Comparison of ENCODE assay signal across 34 mouse cellular contexts in genomic region chr4:41340912-41341550, GRCm38 (mm10). TPM values are rescaled to one million over a fixed set of nuclear protein-coding genes. Genes with fewer than 3 reads are reported as not detected.
DNase-seq lines count a peak whose midpoint lies in the region; ATAC-seq and TF ChIP-seq lines count a peak whose summit lies in the region.
"Had no signal": no experiment of that assay in that cellular context is flagged by ENCODE, and none has a peak within 500 bp of the region (broad histone marks: within the 10 kb centered on the region; RNA-seq: fewer than 3 reads in every experiment).

No protein-coding gene starts in this region.

- no peaks in the 10 kb centered on the region for H3K9me3 ChIP-seq in E14TG2a.4 (ENCODE audit: low read length)
- H3K9me3 ChIP-seq in stomach, postnatal 0 days (ENCODE audit: control insufficient read depth, low read length) = no peaks in the 10 kb centered on the region
- no peaks in the 10 kb centered on the region for H3K9me3 ChIP-seq in forebrain, postnatal 0 days (ENCODE audit: low read length)
- H3K9me3 ChIP-seq in neural tube, embryonic 15.5 days (replicated peaks) = no peaks in the 10 kb centered on the region
- H3K9me3 ChIP-seq: embryonic facial prominence, embryonic 10.5 days; embryonic facial prominence, embryonic 15.5 days; forebrain, embryonic 12.5 days; heart, embryonic 12.5 days; limb, embryonic 10.5 days; limb, embryonic 15.5 days; megakaryocyte, embryonic 14.5 days; midbrain, embryonic 12.5 days; neural tube, embryonic 13.5 days; stomach, embryonic 15.5 days had no signal

- no peak overlapping the region for H3K4me2 ChIP-seq in stomach, postnatal 0 days (replicated peaks; ENCODE audit: low read depth)
- no peak overlapping the region for H3K4me2 ChIP-seq in forebrain, postnatal 0 days (ENCODE audit: low read depth)
- H3K4me2 ChIP-seq in neural tube, embryonic 15.5 days = no peak overlapping the region
- H3K4me2 ChIP-seq: embryonic facial prominence, embryonic 15.5 days; forebrain, embryonic 12.5 days; heart, embryonic 12.5 days; hindbrain, embryonic 14.5 days; limb, embryonic 15.5 days; midbrain, embryonic 12.5 days; neural tube, embryonic 13.5 days; stomach, embryonic 15.5 days had no signal

- no peak for DNase-seq in left cerebral cortex, adult 2 months (ENCODE audit: extremely low spot score in 1 of 2, low spot score in 2 of 2)
- DNase-seq in left cerebral cortex, adult 18-20 months (ENCODE audit: low spot score in 2 of 2) = no peak
- peak; percentile 74 for DNase-seq in R1 (ENCODE audit: low read depth, low spot score)
- DNase-seq in stomach, postnatal 0 days (ENCODE audit: low spot score) = no peak
- no peak for DNase-seq in forebrain, postnatal 0 days
- DNase-seq: adrenal gland, adult 2 months; adrenal gland, postnatal 36 days; B cell, adult 2 months; cerebellum, adult 8-10 months; cerebellum, postnatal 25 days; gastrocnemius, postnatal 25 days; heart, adult 11 months; heart, postnatal 4 days; kidney, adult 11 months; kidney, postnatal 14 days; lung, postnatal 4 days; thymus, adult 2 months; thymus, postnatal 36 days had no signal

- H3K27ac ChIP-seq in left cerebral cortex, adult 2 months = no peak overlapping the region
- H3K27ac ChIP-seq in stomach, postnatal 0 days (replicated peaks) = no peak overlapping the region
- no peak overlapping the region for H3K27ac ChIP-seq in forebrain, postnatal 0 days (ENCODE audit: low read depth, low read length)
- H3K27ac ChIP-seq in neural tube, embryonic 15.5 days (replicated peaks) = no peak overlapping the region
- H3K27ac ChIP-seq: embryonic facial prominence, embryonic 10.5 days; embryonic facial prominence, embryonic 15.5 days; forebrain, embryonic 12.5 days; hindbrain, embryonic 14.5 days; limb, embryonic 10.5 days; limb, embryonic 15.5 days; midbrain, embryonic 12.5 days; neural tube, embryonic 13.5 days; stomach, embryonic 15.5 days had no signal

- H3K36me3 ChIP-seq in E14TG2a.4 (ENCODE audit: insufficient read depth, low read length) = no peaks in the 10 kb centered on the region
- H3K36me3 ChIP-seq in stomach, postnatal 0 days (ENCODE audit: control insufficient read depth, insufficient read depth, low read length) = no peaks in the 10 kb centered on the region
- no peaks in the 10 kb centered on the region for H3K36me3 ChIP-seq in forebrain, postnatal 0 days (ENCODE audit: insufficient read depth)
- no peaks in the 10 kb centered on the region for H3K36me3 ChIP-seq in neural tube, embryonic 15.5 days
- H3K36me3 ChIP-seq: embryonic facial prominence, embryonic 10.5 days; embryonic facial prominence, embryonic 15.5 days; forebrain, embryonic 12.5 days; heart, embryonic 12.5 days; limb, embryonic 10.5 days; limb, embryonic 15.5 days; midbrain, embryonic 12.5 days; neural tube, embryonic 13.5 days; stomach, embryonic 15.5 days had no signal

- 81% methylated on average over 11 of the region's 11 CpGs for WGBS in stomach, postnatal 0 days
- WGBS in forebrain, postnatal 0 days = 83% methylated on average over 11 of the region's 11 CpGs
- WGBS in neural tube, embryonic 15.5 days = 81% methylated on average over 11 of the region's 11 CpGs

- ATAC-seq in stomach, postnatal 0 days (ENCODE audit: low FRiP score, low TSS enrichment) = no peak
- ATAC-seq in forebrain, postnatal 0 days = no peak
- no peak for ATAC-seq in neural tube, embryonic 15.5 days (ENCODE audit: low FRiP score)
- ATAC-seq: inflammation-experienced regulatory T-cells, adult 6 months; lung, postnatal 0 days; Patski had no signal

- no peak overlapping the region for H3K4me3 ChIP-seq in left cerebral cortex, adult 2 months
- H3K4me3 ChIP-seq in E14TG2a.4 (replicated peaks; ENCODE audit: low read length) = no peak overlapping the region
- no peak overlapping the region for H3K4me3 ChIP-seq in stomach, postnatal 0 days (ENCODE audit: low read depth, low read length)
- no peak overlapping the region for H3K4me3 ChIP-seq in forebrain, postnatal 0 days (ENCODE audit: low read depth, low read length)
- no peak overlapping the region for H3K4me3 ChIP-seq in neural tube, embryonic 15.5 days (replicated peaks)
- H3K4me3 ChIP-seq: embryonic facial prominence, embryonic 10.5 days; embryonic facial prominence, embryonic 15.5 days; forebrain, embryonic 12.5 days; heart, embryonic 12.5 days; limb, embryonic 10.5 days; limb, embryonic 15.5 days; megakaryocyte, embryonic 14.5 days; midbrain, embryonic 12.5 days; neural tube, embryonic 13.5 days; stomach, embryonic 15.5 days had no signal

- TF ChIP-seq CTCF in left cerebral cortex, adult 2 months (IDR thresholded peaks at IDR 0.05) = peak; percentile 9
- peak; percentile 35 for TF ChIP-seq CTCF in E14TG2a.4 (conservative IDR thresholded peaks at IDR 0.05; ENCODE audit: low read length)
- 0 out of 2 replicates have a peak, but pooled peaks have one; percentile 8 for TF ChIP-seq CTCF in stomach, postnatal 0 days (IDR thresholded peaks at IDR 0.05; ENCODE audit: low read depth)
- TF ChIP-seq CTCF in forebrain, postnatal 0 days (IDR thresholded peaks at IDR 0.05; ENCODE audit: low read depth) = no peak

- H3K9ac ChIP-seq in stomach, postnatal 0 days (ENCODE audit: low read length) = no peak overlapping the region
- no peak overlapping the region for H3K9ac ChIP-seq in forebrain, postnatal 0 days
- no peak overlapping the region for H3K9ac ChIP-seq in neural tube, embryonic 15.5 days (replicated peaks)
- H3K9ac ChIP-seq: embryonic facial prominence, embryonic 15.5 days; forebrain, embryonic 12.5 days; heart, embryonic 12.5 days; hindbrain, embryonic 14.5 days; limb, embryonic 15.5 days; midbrain, embryonic 12.5 days; neural tube, embryonic 13.5 days; stomach, embryonic 15.5 days had no signal

- intact Hi-C loops in left cerebral cortex, adult 2 months (cut with DNase I) = no loop called here

- H3K27me3 ChIP-seq in E14TG2a.4 (ENCODE audit: insufficient read depth, low read length) = no peaks in the 10 kb centered on the region
- H3K27me3 ChIP-seq in stomach, postnatal 0 days (ENCODE audit: control insufficient read depth, insufficient read depth, low read length) = no peaks in the 10 kb centered on the region
- no peaks in the 10 kb centered on the region for H3K27me3 ChIP-seq in forebrain, postnatal 0 days (ENCODE audit: insufficient read depth, low read length)
- H3K27me3 ChIP-seq in neural tube, embryonic 15.5 days (replicated peaks) = no peaks in the 10 kb centered on the region
- H3K27me3 ChIP-seq: embryonic facial prominence, embryonic 15.5 days; heart, embryonic 12.5 days; limb, embryonic 15.5 days; megakaryocyte, embryonic 14.5 days; midbrain, embryonic 12.5 days; neural tube, embryonic 13.5 days; Patski; stomach, embryonic 15.5 days had no signal

- no peaks in the 10 kb centered on the region for H3K4me1 ChIP-seq in E14TG2a.4 (replicated peaks; ENCODE audit: low read depth, low read length)
- no peaks in the 10 kb centered on the region for H3K4me1 ChIP-seq in stomach, postnatal 0 days (replicated peaks; ENCODE audit: control insufficient read depth, insufficient read depth)
- no peaks in the 10 kb centered on the region for H3K4me1 ChIP-seq in forebrain, postnatal 0 days (ENCODE audit: insufficient read depth)
- H3K4me1 ChIP-seq in neural tube, embryonic 15.5 days = no peaks in the 10 kb centered on the region
- H3K4me1 ChIP-seq: embryonic facial prominence, embryonic 10.5 days; embryonic facial prominence, embryonic 15.5 days; forebrain, embryonic 12.5 days; heart, embryonic 12.5 days; limb, embryonic 10.5 days; limb, embryonic 15.5 days; midbrain, embryonic 12.5 days; neural tube, embryonic 13.5 days; stomach, embryonic 15.5 days had no signal

- TF ChIP-seq EP300 in stomach, postnatal 0 days (optimal IDR thresholded peaks at IDR 0.05) = no peak

RNA-seq across cellular contexts. Expression of gene Ubap1, which starts 7.8 kb away (rescaled TPM):
- total RNA-seq in left cerebral cortex, adult 2 months (2021) = 10 to 100 TPM; 47.7 to 49.0 TPM
- 10 to 100 TPM; 48.3 to 57.9 TPM for total RNA-seq in left cerebral cortex, adult 18-20 months (2021)
- polyA plus RNA-seq in stomach, postnatal 0 days (2015; fragmentation: Nextera tagmentation; extraction: Ambion mirVana) = 42.0 and 47.7 TPM in 2 replicates
- total RNA-seq in forebrain, postnatal 0 days (2014; rRNA removed) = 38.2 and 50.3 TPM in 2 replicates
- polyA plus RNA-seq in forebrain, postnatal 0 days (2015; fragmentation: Nextera tagmentation; extraction: Ambion mirVana) = 52.7 and 59.3 TPM in 2 replicates
- polyA plus RNA-seq in neural tube, embryonic 15.5 days (2015; fragmentation: Nextera tagmentation; extraction: Ambion mirVana) = 68.1 and 69.3 TPM in 2 replicates

RNA-seq across cellular contexts. Expression of gene Dcaf12, which starts 26.3 kb away (rescaled TPM):
- total RNA-seq in left cerebral cortex, adult 2 months (2021) = 10 to 100 TPM; 39.9 to 42.4 TPM
- 10 to 100 TPM; 40.4 to 45.5 TPM for total RNA-seq in left cerebral cortex, adult 18-20 months (2021)
- polyA plus RNA-seq in stomach, postnatal 0 days (2015; fragmentation: Nextera tagmentation; extraction: Ambion mirVana) = 32.3 and 32.4 TPM in 2 replicates
- total RNA-seq in forebrain, postnatal 0 days (2014; rRNA removed) = 60.7 and 63.3 TPM in 2 replicates
- polyA plus RNA-seq in forebrain, postnatal 0 days (2015; fragmentation: Nextera tagmentation; extraction: Ambion mirVana) = 49.9 and 57.3 TPM in 2 replicates
- polyA plus RNA-seq in neural tube, embryonic 15.5 days (2015; fragmentation: Nextera tagmentation; extraction: Ambion mirVana) = 70.7 and 70.8 TPM in 2 replicates
